Mouse (Mus musculus) skeletal muscle tissue, postnatal 0 days (tissue): Measurements from ENCODE around the gene Sept8. TPM values are rescaled to one million over a fixed set of nuclear protein-coding genes. Genes with fewer than 3 reads are reported as not detected.

Source experiments
- polyA plus RNA-seq: library from polyadenylated mRNA; unstranded; fragments of >200 nt; fragmentation: Nextera tagmentation; extraction: Ambion mirVana; gene quantifications from 2 replicates; pipeline ENCODE4 v1.2.1, GENCODE M21; 2015

Gene Sept8
- 16.7 and 17.3 TPM in 2 replicates for polyA plus RNA-seq

GRCm38 (mm10) chr11:53519207-53520121 is at the start of gene Sept8:
Gene Sept8 (plus strand): TSS chr11:53519257.

GRCm38 (mm10) chr11:53469968-53470695 is 48.9 kb upstream of the Sept8 start, which contains the start of gene Gm9837:
Gene Gm9837 (minus strand): TSS chr11:53470479.

GRCm38 (mm10) chr11:53479783-53480301 is 39.2 kb upstream of the Sept8 start, which contains the start of the genes Gm9945 and Sowaha:
Gene Gm9945 (plus strand): TSS chr11:53480166.
Gene Sowaha (minus strand): TSS chr11:53480274.

GRCm38 (mm10) chr11:53567224-53568014 is 48.4 kb downstream of the Sept8 start, which contains the start of gene Kif3a:
Gene Kif3a (plus strand): TSS chr11:53567379.

Other genes starting within 250 kb of the Sept8 start
- gene Hspa4, start 218.8 kb upstream of the Sept8 start, polyA plus RNA-seq: 79.0 and 83.1 TPM in 2 replicates
- 17.5 and 18.7 TPM in 2 replicates for gene Zcchc10, start 194.6 kb upstream of the Sept8 start, polyA plus RNA-seq
- gene Aff4, start 168.4 kb upstream of the Sept8 start, polyA plus RNA-seq: 27.6 and 34.9 TPM in 2 replicates
- gene Leap2, start 96.1 kb upstream of the Sept8 start, polyA plus RNA-seq: not detected in 2 replicates
- gene Uqcrq, start 88.4 kb upstream of the Sept8 start, polyA plus RNA-seq: 1,385 and 1,448 TPM in 2 replicates
- gene Gdf9, start 88.2 kb upstream of the Sept8 start, polyA plus RNA-seq: 1.3 and 1.7 TPM in 2 replicates
- gene Gm10447, start 62.1 kb upstream of the Sept8 start, polyA plus RNA-seq: not detected in 2 replicates
- gene Shroom1, start 62.1 kb upstream of the Sept8 start, polyA plus RNA-seq: 0.14 and 0.26 TPM in 2 replicates
- not detected in 2 replicates for gene Gm9837, start 48.8 kb upstream of the Sept8 start, polyA plus RNA-seq
- not detected in 2 replicates for gene Gm9945, start 39.1 kb upstream of the Sept8 start, polyA plus RNA-seq
- gene Sowaha, start 39.0 kb upstream of the Sept8 start, polyA plus RNA-seq: 0.05 and 0.11 TPM in 2 replicates
- gene Kif3a, start 48.1 kb downstream of the Sept8 start, polyA plus RNA-seq: 21.0 and 24.0 TPM in 2 replicates
- 0.72 and 0.79 TPM in 2 replicates for gene Il4, start 99.4 kb downstream of the Sept8 start, polyA plus RNA-seq
- not detected in 2 replicates for gene Il13, start 115.4 kb downstream of the Sept8 start, polyA plus RNA-seq
- gene Rad50, start 188.1 kb downstream of the Sept8 start, polyA plus RNA-seq: 9.9 and 11.0 TPM in 2 replicates
- not detected in 2 replicates for gene Il5, start 201.5 kb downstream of the Sept8 start, polyA plus RNA-seq